Mouse (Mus musculus): ENCODE results near the gene Cryga. TPM values are rescaled to one million over a fixed set of nuclear protein-coding genes. Genes with fewer than 3 reads are reported as not detected.

Cryga gene
- total RNA-seq (2018; cell fraction: chromatin; rRNA removed): not detected
- total RNA-seq (2018; cell fraction: cytosol; rRNA removed): not detected
- not detected for total RNA-seq (2018; cell fraction: nucleus; rRNA removed)
- not detected in 3 replicates for polyA plus RNA-seq (2018)

- 96% methylated on average over 11 of the region's 11 CpGs for WGBS (ENCODE audit: missing documents)
- no peaks in the 10 kb centered on the region for H3K79me2 ChIP-seq (ENCODE audit: inconsistent target)
- no peak within 1 kb of the TSS for H3K27ac ChIP-seq
- H3K4me3 ChIP-seq (ENCODE audit: inconsistent target): no peak within 1 kb of the TSS
- no peaks in the 10 kb centered on the region for H3K36me3 ChIP-seq (ENCODE audit: inconsistent target)
Observed at GRCm38 (mm10) chr1:65103273-65103672, at the start of gene Cryga. Gene Cryga, minus strand, starts transcription at chr1:65103373.

GRCm38 (mm10) chr1:65147971-65148370, 44.8 kb upstream of the Cryga start:
- no peaks in the 10 kb centered on the region for H3K79me2 ChIP-seq (ENCODE audit: inconsistent target)
- H3K4me3 ChIP-seq (ENCODE audit: inconsistent target): no peak overlapping the region
- H3K27ac ChIP-seq: no peak overlapping the region
- no peaks in the 10 kb centered on the region for H3K36me3 ChIP-seq (ENCODE audit: inconsistent target)
- 96% methylated on average over 3 of the region's 3 CpGs for WGBS (ENCODE audit: missing documents)

GRCm38 (mm10) chr1:65147326-65147725, 44.2 kb upstream of the Cryga start:
- H3K27ac ChIP-seq: no peak overlapping the region
- WGBS (ENCODE audit: missing documents): 94% methylated on average over 5 of the region's 5 CpGs
- no peak overlapping the region for H3K4me3 ChIP-seq (ENCODE audit: inconsistent target)
- no peaks in the 10 kb centered on the region for H3K79me2 ChIP-seq (ENCODE audit: inconsistent target)
- no peaks in the 10 kb centered on the region for H3K36me3 ChIP-seq (ENCODE audit: inconsistent target)

- no peaks in the 10 kb centered on the region for H3K36me3 ChIP-seq (ENCODE audit: inconsistent target)
- no peaks in the 10 kb centered on the region for H3K79me2 ChIP-seq (ENCODE audit: inconsistent target)
- no peak overlapping the region for H3K27ac ChIP-seq
- 29% methylated on average over 2 of the region's 2 CpGs for WGBS (ENCODE audit: missing documents)
- no peak overlapping the region for H3K4me3 ChIP-seq (ENCODE audit: inconsistent target)
Observed at GRCm38 (mm10) chr1:65146601-65147000, 43.4 kb upstream of the Cryga start.

GRCm38 (mm10) chr1:65144783-65145182, 41.6 kb upstream of the Cryga start:
- Histone ChIP-seq H3K36me3 (ENCODE audit: inconsistent target) (no peaks in the 10 kb centered on the region), H3K4me3 (ENCODE audit: inconsistent target) (no peak overlapping the region), H3K27ac (no peak overlapping the region), H3K79me2 (ENCODE audit: inconsistent target) (no peaks in the 10 kb centered on the region)
- 87% methylated on average over 2 of the region's 2 CpGs for WGBS (ENCODE audit: missing documents)

GRCm38 (mm10) chr1:65137560-65137959, 34.4 kb upstream of the Cryga start:
- no peaks in the 10 kb centered on the region for H3K79me2 ChIP-seq (ENCODE audit: inconsistent target)
- H3K4me3 ChIP-seq (ENCODE audit: inconsistent target): no peak overlapping the region
- H3K27ac ChIP-seq: no peak overlapping the region
- no peaks in the 10 kb centered on the region for H3K36me3 ChIP-seq (ENCODE audit: inconsistent target)
- 86% methylated on average over 5 of the region's 6 CpGs for WGBS (ENCODE audit: missing documents)

GRCm38 (mm10) chr1:65132833-65133232, 29.7 kb upstream of the Cryga start:
- WGBS (ENCODE audit: missing documents): 85% methylated on average over 1 of the region's 1 CpGs
- H3K4me3 ChIP-seq (ENCODE audit: inconsistent target): no peak overlapping the region

GRCm38 (mm10) chr1:65131671-65132070, 28.5 kb upstream of the Cryga start:
- Histone ChIP-seq H3K79me2 (ENCODE audit: inconsistent target) (no peaks in the 10 kb centered on the region), H3K27ac (no peak overlapping the region), H3K36me3 (ENCODE audit: inconsistent target) (no peaks in the 10 kb centered on the region), H3K4me3 (ENCODE audit: inconsistent target) (no peak overlapping the region)
- 93% methylated on average over 1 of the region's 1 CpGs for WGBS (ENCODE audit: missing documents)

More at GRCm38 (mm10) chr1:65132833-65133232, 29.7 kb upstream of the Cryga start:
- Histone ChIP-seq H3K27ac (no peak overlapping the region), H3K79me2 (ENCODE audit: inconsistent target) (no peaks in the 10 kb centered on the region), H3K36me3 (ENCODE audit: inconsistent target) (no peaks in the 10 kb centered on the region)

- no peak overlapping the region for H3K4me3 ChIP-seq (ENCODE audit: inconsistent target)
- no peak overlapping the region for H3K27ac ChIP-seq
- H3K36me3 ChIP-seq (ENCODE audit: inconsistent target): no peaks in the 10 kb centered on the region
- WGBS (ENCODE audit: missing documents): 87% methylated on average over 3 of the region's 3 CpGs
- no peaks in the 10 kb centered on the region for H3K79me2 ChIP-seq (ENCODE audit: inconsistent target)
Observed at GRCm38 (mm10) chr1:65130226-65130625, 27.1 kb upstream of the Cryga start.

GRCm38 (mm10) chr1:65129634-65130180, 26.5 kb upstream of the Cryga start:
- no peaks in the 10 kb centered on the region for H3K36me3 ChIP-seq (ENCODE audit: inconsistent target)
- H3K79me2 ChIP-seq (ENCODE audit: inconsistent target): no peaks in the 10 kb centered on the region
- H3K4me3 ChIP-seq (ENCODE audit: inconsistent target): no peak overlapping the region
- whole genome bisulfite sequencing (ENCODE audit: missing documents): 81% methylated on average over 3 of the region's 3 CpGs
- no peak overlapping the region for H3K27ac ChIP-seq

- no peak within 1 kb of the TSS for H3K4me3 ChIP-seq (ENCODE audit: inconsistent target)
- no peak within 1 kb of the TSS for H3K27ac ChIP-seq
- H3K36me3 ChIP-seq (ENCODE audit: inconsistent target): no peaks in the 10 kb centered on the region
- no peaks in the 10 kb centered on the region for H3K79me2 ChIP-seq (ENCODE audit: inconsistent target)
- WGBS (ENCODE audit: missing documents): 45% methylated on average over 9 of the region's 9 CpGs
Observed at GRCm38 (mm10) chr1:65122574-65123372, 19.6 kb upstream of the Cryga start, which contains the start of gene D630023F18Rik. Gene D630023F18Rik, minus strand, starts transcription at chr1:65123214.

GRCm38 (mm10) chr1:65119438-65119837, 16.3 kb upstream of the Cryga start, which contains the start of gene Gm28845:
Gene Gm28845, minus strand, starts transcription at chr1:65119558.
- no peak within 1 kb of the TSS for H3K27ac ChIP-seq
- H3K36me3 ChIP-seq (ENCODE audit: inconsistent target): no peaks in the 10 kb centered on the region
- H3K4me3 ChIP-seq (ENCODE audit: inconsistent target): no peak within 1 kb of the TSS
- WGBS (ENCODE audit: missing documents): 33% methylated on average over 1 of the region's 1 CpGs
- no peaks in the 10 kb centered on the region for H3K79me2 ChIP-seq (ENCODE audit: inconsistent target)

GRCm38 (mm10) chr1:65118150-65118913, 15.2 kb upstream of the Cryga start:
- no peak overlapping the region for H3K4me3 ChIP-seq (ENCODE audit: inconsistent target)
- H3K27ac ChIP-seq: no peak overlapping the region
- WGBS (ENCODE audit: missing documents): 90% methylated on average over 7 of the region's 8 CpGs
- no peaks in the 10 kb centered on the region for H3K36me3 ChIP-seq (ENCODE audit: inconsistent target)
- H3K79me2 ChIP-seq (ENCODE audit: inconsistent target): no peaks in the 10 kb centered on the region

- WGBS (ENCODE audit: missing documents): 7% methylated on average over 5 of the region's 5 CpGs
- H3K4me3 ChIP-seq (ENCODE audit: inconsistent target): no peak overlapping the region
- no peaks in the 10 kb centered on the region for H3K36me3 ChIP-seq (ENCODE audit: inconsistent target)
- H3K79me2 ChIP-seq (ENCODE audit: inconsistent target): no peaks in the 10 kb centered on the region
- peak overlapping the region; percentile 83 for H3K27ac ChIP-seq
Observed at GRCm38 (mm10) chr1:65113536-65114172, 10.5 kb upstream of the Cryga start.

Measured in macrophage (primary cell).